7 mouse cellular contexts compared by ENCODE assay signal in the genomic region with DNA sequence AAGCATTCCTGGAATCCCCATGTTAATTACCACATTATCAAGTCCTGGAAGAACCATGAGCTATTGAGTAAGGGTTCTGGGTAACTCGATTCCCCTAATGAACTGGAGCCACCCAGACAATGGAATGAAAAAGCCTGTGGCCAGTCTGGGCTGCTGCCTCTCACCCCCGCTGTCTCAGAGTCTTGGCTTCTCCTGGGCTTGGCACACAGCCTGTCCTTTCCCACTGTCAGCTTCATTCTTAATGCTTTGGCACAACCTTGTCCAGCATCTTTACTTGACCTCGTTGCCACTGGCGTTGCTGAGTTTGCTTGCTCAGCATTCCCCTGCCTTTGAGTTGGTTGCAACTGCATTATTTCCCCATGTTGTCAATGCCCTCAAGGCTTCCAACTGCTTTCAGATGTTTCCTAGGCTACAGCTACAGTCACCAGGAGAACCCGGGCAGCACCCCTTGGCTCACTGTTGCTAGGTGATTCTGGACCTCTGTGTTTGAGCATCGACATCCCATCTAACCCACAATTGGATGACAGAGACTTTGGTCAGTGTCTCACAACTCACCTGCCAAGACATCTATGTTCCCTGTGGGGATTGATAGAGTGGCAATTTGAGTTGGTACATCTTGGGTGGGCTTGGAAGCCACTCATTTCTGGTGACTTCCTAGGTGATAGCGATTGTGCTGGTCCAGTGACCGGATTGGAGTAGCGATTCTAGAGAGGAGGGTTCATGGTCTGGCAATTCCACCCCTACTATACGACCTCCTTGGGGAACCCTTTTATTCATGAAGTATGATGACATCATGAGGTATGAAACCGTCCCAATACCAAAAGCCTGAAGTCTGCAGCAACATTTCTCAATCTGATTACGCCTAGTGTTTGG.
DNase-seq lines count a peak whose midpoint lies in the region; ATAC-seq lines count a peak whose summit lies in the region.

No protein-coding gene starts in this region.

- no peak overlapping the region for H3K4me2 ChIP-seq in neural tube, embryonic 13.5 days
- H3K4me2 ChIP-seq in neural tube, embryonic 14.5 days (ENCODE audit: low read depth, low read length): no peak overlapping the region

- no peak overlapping the region for H3K4me3 ChIP-seq in neural tube, embryonic 13.5 days
- no peak overlapping the region for H3K4me3 ChIP-seq in neural tube, embryonic 14.5 days (ENCODE audit: low read depth, low read length)

- peaks cover 9% of the 10 kb centered on the region; the same call in 1 of the 2 replicates for H3K4me1 ChIP-seq in neural tube, embryonic 13.5 days (replicated peaks)
- no peaks in the 10 kb centered on the region for H3K4me1 ChIP-seq in neural tube, embryonic 14.5 days (ENCODE audit: control insufficient read depth, insufficient read depth, low read length)

- H3K9ac ChIP-seq in neural tube, embryonic 13.5 days: no peak overlapping the region
- H3K9ac ChIP-seq in neural tube, embryonic 14.5 days (replicated peaks; ENCODE audit: low read depth, low read length): no peak overlapping the region

- ATAC-seq in neural tube, embryonic 13.5 days (ENCODE audit: low read depth): peak; percentile 56
- peak; percentile 61 for ATAC-seq in neural tube, embryonic 14.5 days (ENCODE audit: low read depth)

- no peaks in the 10 kb centered on the region for H3K36me3 ChIP-seq in neural tube, embryonic 13.5 days
- H3K36me3 ChIP-seq in neural tube, embryonic 14.5 days (ENCODE audit: control insufficient read depth, insufficient read depth, low read length): no peaks in the 10 kb centered on the region

- no peaks in the 10 kb centered on the region for H3K9me3 ChIP-seq in neural tube, embryonic 13.5 days
- H3K9me3 ChIP-seq in neural tube, embryonic 14.5 days (ENCODE audit: control insufficient read depth, low read length): no peaks in the 10 kb centered on the region

- no peak overlapping the region for H3K27ac ChIP-seq in neural tube, embryonic 13.5 days (replicated peaks)
- H3K27ac ChIP-seq in neural tube, embryonic 14.5 days (ENCODE audit: low read depth, low read length): no peak overlapping the region

- H3K27me3 ChIP-seq in neural tube, embryonic 13.5 days: no peaks in the 10 kb centered on the region
- H3K27me3 ChIP-seq in neural tube, embryonic 14.5 days (ENCODE audit: control insufficient read depth, insufficient read depth, low read length): no peaks in the 10 kb centered on the region

- 73% methylated on average over 12 of the region's 12 CpGs for WGBS in neural tube, embryonic 13.5 days
- WGBS in neural tube, embryonic 14.5 days: 74% methylated on average over 12 of the region's 12 CpGs

- DNase-seq in neural tube, embryonic 10.5 days (ENCODE audit: extremely low spot score, low spot score): no peak
- DNase-seq in cerebellum, postnatal 36 days: peak; percentile 61 to 71
- peak; percentile 59 to 61 for DNase-seq in heart, postnatal 10 days
- no peak for DNase-seq in kidney, postnatal 10 days
- no peak for DNase-seq in embryo, embryonic 10 days (ENCODE audit: low spot score)

- intact Hi-C loops in heart, postnatal 10 days (cut with DNase I): no loop called here

Comparison
In these comparisons a context has a peak if more than half of its experiments do, and no peak if none do; other contexts are left out.
1. DNase-seq: peak in cerebellum, postnatal 36 days (2 of 2) and heart, postnatal 10 days (2 of 2); none in neural tube, embryonic 10.5 days (single experiment), kidney, postnatal 10 days (single experiment) and embryo, embryonic 10 days (single experiment).